Mouse (Mus musculus): Measurements from ENCODE around the gene Aspn. TPM values are rescaled to one million over a fixed set of nuclear protein-coding genes. Genes with fewer than 3 reads are reported as not detected.

The Aspn gene
- total RNA-seq (2023): not detected in 4 replicates

GRCm38 (mm10) chr13:49544279-49544678 lies at the start of gene Aspn:
Aspn (plus strand) TSS chr13:49544443.

GRCm38 (mm10) chr13:49504510-49504909 lies 39.7 kb upstream of the Aspn start, which contains the start of gene Ecm2:
Ecm2 (plus strand) TSS chr13:49504810.

GRCm38 (mm10) chr13:49581541-49582530 lies 37.6 kb downstream of the Aspn start, which contains the start of gene Omd:
Omd (plus strand) TSS chr13:49582462.

GRCm38 (mm10) chr13:49607714-49608113 lies 63.5 kb downstream of the Aspn start, which contains the start of gene Ogn:
Ogn (plus strand) TSS chr13:49608046.

Other genes with a start within 250 kb of the Aspn start
- gene Fgd3, start 224.1 kb upstream of the Aspn start, total RNA-seq (2023): 108 to 114 TPM (median 112 TPM) in 4 replicates
- gene Bicd2, start 202.9 kb upstream of the Aspn start, total RNA-seq (2023): 20.8 to 24.0 TPM (median 22.9 TPM) in 4 replicates
- gene Ippk, start 123.2 kb upstream of the Aspn start, total RNA-seq (2023): 7.2 to 8.2 TPM (median 7.8 TPM) in 4 replicates
- 0.30 to 0.92 TPM (median 0.62 TPM) in 4 replicates for gene Tes3-ps, start 51.1 kb upstream of the Aspn start, total RNA-seq (2023)
- 0.12 TPM in 1 of 4 replicates, not detected in the others for gene Ecm2, start 39.6 kb upstream of the Aspn start, total RNA-seq (2023)
- gene Omd, start 38.0 kb downstream of the Aspn start, total RNA-seq (2023): 0.37 TPM in 1 of 4 replicates, not detected in the others
- 0.21 TPM in 1 of 4 replicates, not detected in the others for gene Ogn, start 63.6 kb downstream of the Aspn start, total RNA-seq (2023)
- gene Cenpp, start 108.3 kb downstream of the Aspn start, total RNA-seq (2023): 1.0 to 1.6 TPM (median 1.4 TPM) in 4 replicates
- 36.2 to 44.6 TPM (median 42.8 TPM) in 4 replicates for gene Nol8, start 108.6 kb downstream of the Aspn start, total RNA-seq (2023)
- gene Iars, start 137.7 kb downstream of the Aspn start, total RNA-seq (2023): 69.7 to 101 TPM (median 80.0 TPM) in 4 replicates

All from B cell, adult 62 days (primary cell).